Mouse (Mus musculus): ENCODE measurements around the gene Col4a6. TPM values are rescaled to one million over a fixed set of nuclear protein-coding genes. Genes with fewer than 3 reads are reported as not detected.

Gene Col4a6
- polyA plus RNA-seq, 1 experiment, result 0.66 TPM

GRCm38 (mm10) chrX:141341417-141341816 lies 132.5 kb downstream of the Col4a6 start:
- Histone ChIP-seq H3K36me3 (ENCODE audit: control insufficient read depth, insufficient read depth, low read length) (no peaks in the 10 kb centered on the region), H3K27me3 (ENCODE audit: control insufficient read depth, insufficient read depth, low read length) (no peaks in the 10 kb centered on the region), H3K27ac (ENCODE audit: insufficient read depth, low read depth, low read length) (no peak overlapping the region), H3K4me3 (ENCODE audit: low read depth, low read length) (no peak overlapping the region), H3K4me1 (ENCODE audit: control insufficient read depth, insufficient read depth, insufficient read length, low read length) (no peaks in the 10 kb centered on the region)
- 71% methylated on average over 2 of the region's 2 CpGs for WGBS
- TF ChIP-seq CTCF (IDR thresholded peaks at IDR 0.05; ENCODE audit: extremely low read depth, insufficient read length, insufficient replicate concordance, low read depth, low read length), result no peak
- no peak for TF ChIP-seq POLR2A (IDR thresholded peaks at IDR 0.05; ENCODE audit: low read depth, low read length)

DNA sequence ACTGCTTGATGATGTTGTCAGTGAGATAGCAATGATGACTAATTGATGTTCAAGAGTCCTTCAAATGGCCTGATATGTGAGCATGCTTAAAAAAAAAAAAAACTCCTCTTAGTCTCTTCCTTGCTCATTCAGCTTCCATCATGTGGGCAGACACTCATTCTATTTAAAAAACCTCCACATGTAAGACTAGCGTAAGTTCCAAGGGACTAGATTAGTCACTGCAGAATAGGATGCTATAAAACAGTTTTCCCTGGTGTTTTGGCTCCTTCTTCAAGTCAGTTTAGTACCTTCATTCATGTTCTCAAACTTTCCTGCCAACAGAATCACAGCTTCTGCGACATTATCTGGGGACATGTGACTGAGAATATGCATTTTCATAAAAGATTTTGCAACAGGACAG lies 145.8 kb downstream of the Col4a6 start:
- H3K27me3 ChIP-seq (ENCODE audit: control insufficient read depth, insufficient read depth, low read length), result no peaks in the 10 kb centered on the region
- WGBS, result 86% methylated on average over 2 of the region's 2 CpGs
- no peak overlapping the region for H3K4me3 ChIP-seq (ENCODE audit: low read depth, low read length)
- H3K36me3 ChIP-seq (ENCODE audit: control insufficient read depth, insufficient read depth, low read length), result no peaks in the 10 kb centered on the region
- TF ChIP-seq CTCF (IDR thresholded peaks at IDR 0.05; ENCODE audit: extremely low read depth, insufficient read length, insufficient replicate concordance, low read depth, low read length) (no peak), POLR2A (IDR thresholded peaks at IDR 0.05; ENCODE audit: low read depth, low read length) (no peak)
- H3K4me1 ChIP-seq (ENCODE audit: control insufficient read depth, insufficient read depth, insufficient read length, low read length), result no peaks in the 10 kb centered on the region
- H3K27ac ChIP-seq (ENCODE audit: insufficient read depth, low read depth, low read length), result no peak overlapping the region

DNA sequence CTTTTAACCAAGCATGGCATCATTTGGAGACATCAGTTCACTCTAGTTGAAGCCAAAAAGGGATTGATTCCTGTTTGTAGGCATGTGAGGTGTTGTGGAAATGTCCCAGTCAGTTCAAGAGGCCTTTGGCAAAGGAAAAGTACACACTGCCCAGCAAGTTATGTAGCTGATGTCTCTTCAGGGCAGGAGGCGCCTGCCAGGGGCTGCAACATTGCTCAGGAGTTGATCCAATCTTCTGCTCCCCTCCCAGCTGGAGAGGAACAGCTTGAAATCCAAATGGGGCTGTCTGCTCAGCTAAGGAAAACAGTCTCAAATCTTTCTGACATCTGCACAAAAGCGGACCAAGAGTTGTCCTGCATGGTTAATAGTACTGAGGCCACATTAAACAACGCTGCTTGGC lies 149.7 kb downstream of the Col4a6 start:
- Histone ChIP-seq H3K4me3 (ENCODE audit: low read depth, low read length) (no peak overlapping the region), H3K27ac (ENCODE audit: insufficient read depth, low read depth, low read length) (no peak overlapping the region), H3K4me1 (ENCODE audit: control insufficient read depth, insufficient read depth, insufficient read length, low read length) (no peaks in the 10 kb centered on the region), H3K36me3 (ENCODE audit: control insufficient read depth, insufficient read depth, low read length) (no peaks in the 10 kb centered on the region), H3K27me3 (ENCODE audit: control insufficient read depth, insufficient read depth, low read length) (no peaks in the 10 kb centered on the region)
- 69% methylated on average over 3 of the region's 3 CpGs for WGBS
- TF ChIP-seq POLR2A (IDR thresholded peaks at IDR 0.05; ENCODE audit: low read depth, low read length) (no peak), CTCF (IDR thresholded peaks at IDR 0.05; ENCODE audit: extremely low read depth, insufficient read length, insufficient replicate concordance, low read depth, low read length) (no peak)

DNA sequence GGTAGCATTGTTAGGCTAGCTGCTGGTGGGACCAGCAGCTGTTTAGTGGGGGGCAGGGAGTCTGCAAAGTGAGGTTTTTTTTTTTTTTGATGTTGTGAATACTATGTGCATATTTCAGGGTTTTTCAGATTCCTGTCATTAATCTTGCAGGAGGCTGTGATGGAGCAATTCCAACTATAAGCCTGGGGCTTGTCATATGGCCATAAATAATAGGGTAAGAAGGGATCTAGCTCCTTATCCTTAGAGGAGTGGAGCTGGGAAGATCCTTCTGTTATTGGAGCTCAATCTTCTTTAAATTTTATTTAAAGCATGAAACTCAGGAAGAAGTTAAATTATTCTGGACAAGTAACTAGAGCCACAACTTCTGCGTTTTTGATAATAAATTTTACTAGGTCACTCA lies 157.7 kb downstream of the Col4a6 start:
- no peaks in the 10 kb centered on the region for H3K27me3 ChIP-seq (ENCODE audit: control insufficient read depth, insufficient read depth, low read length)
- H3K4me1 ChIP-seq (ENCODE audit: control insufficient read depth, insufficient read depth, insufficient read length, low read length), result no peaks in the 10 kb centered on the region
- no peak overlapping the region for H3K27ac ChIP-seq (ENCODE audit: insufficient read depth, low read depth, low read length)
- 62% methylated on average over 1 of the region's 1 CpGs for WGBS
- no peaks in the 10 kb centered on the region for H3K36me3 ChIP-seq (ENCODE audit: control insufficient read depth, insufficient read depth, low read length)
- TF ChIP-seq POLR2A (IDR thresholded peaks at IDR 0.05; ENCODE audit: low read depth, low read length), result no peak
- no peak overlapping the region for H3K4me3 ChIP-seq (ENCODE audit: low read depth, low read length)

DNA sequence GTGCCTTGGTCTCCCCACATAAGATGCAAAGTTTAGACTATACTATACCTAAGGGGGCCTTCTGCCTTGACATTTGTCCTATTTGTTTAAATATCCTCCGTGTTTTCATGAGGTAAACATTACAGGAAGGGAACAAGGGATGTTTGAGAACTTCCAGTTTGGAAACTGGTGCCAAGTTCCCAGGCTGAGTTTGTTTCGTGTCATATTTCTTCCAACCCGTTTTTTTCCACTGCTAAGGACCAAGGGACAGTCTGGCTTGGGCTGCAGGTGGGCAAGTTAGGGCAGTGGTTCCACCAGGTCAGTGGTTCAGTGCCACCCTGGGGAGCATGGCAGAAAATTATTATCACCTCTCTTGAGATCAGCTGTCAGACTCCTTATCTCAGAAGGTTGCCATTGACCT lies 158.1 kb downstream of the Col4a6 start:
- no peak overlapping the region for H3K27ac ChIP-seq (ENCODE audit: insufficient read depth, low read depth, low read length)
- WGBS, result 26% methylated on average over 3 of the region's 3 CpGs

DNA sequence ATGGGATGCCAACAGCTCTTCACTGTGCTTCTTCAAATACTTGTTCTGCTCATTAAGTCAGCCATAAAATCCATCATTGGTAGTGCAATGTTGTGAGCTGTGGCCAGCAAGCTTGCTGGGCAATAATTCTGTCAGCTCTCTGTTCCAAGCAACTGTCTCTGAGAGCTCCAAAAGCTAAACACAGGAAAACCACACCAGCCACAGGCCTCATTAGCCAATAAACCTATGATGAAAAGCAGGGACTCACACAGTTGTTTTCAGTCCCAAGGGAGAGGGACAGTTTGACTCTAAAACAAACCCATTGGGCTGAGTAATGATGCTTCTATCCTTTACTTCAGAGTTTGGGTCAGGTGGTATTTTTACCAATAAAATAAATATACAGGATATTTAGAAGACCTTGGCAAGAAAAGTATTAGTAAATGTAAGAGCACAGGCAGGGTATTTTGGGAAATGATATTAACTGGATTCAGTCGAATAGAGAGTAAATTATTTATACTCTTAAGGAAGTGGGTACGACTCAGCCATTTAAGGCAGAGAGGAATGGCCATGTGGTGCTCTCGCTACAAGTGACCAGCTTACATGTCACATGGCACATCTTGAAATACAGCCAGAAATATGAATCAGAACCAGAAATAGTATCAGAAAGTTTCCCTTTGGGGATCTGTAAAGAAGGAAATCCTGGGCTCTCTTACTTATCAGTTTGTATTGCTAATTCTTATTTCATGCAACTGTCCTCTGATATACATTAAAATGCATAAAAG lies 181.0 kb downstream of the Col4a6 start:
- H3K4me1 ChIP-seq (ENCODE audit: control insufficient read depth, insufficient read depth, insufficient read length, low read length), result no peaks in the 10 kb centered on the region
- no peak overlapping the region for H3K27ac ChIP-seq (ENCODE audit: insufficient read depth, low read depth, low read length)
- no peaks in the 10 kb centered on the region for H3K36me3 ChIP-seq (ENCODE audit: control insufficient read depth, insufficient read depth, low read length)
- no peak for TF ChIP-seq POLR2A (IDR thresholded peaks at IDR 0.05; ENCODE audit: low read depth, low read length)
- TF ChIP-seq CTCF (IDR thresholded peaks at IDR 0.05; ENCODE audit: extremely low read depth, insufficient read length, insufficient replicate concordance, low read depth, low read length), result no peak
- 77% methylated on average over 3 of the region's 3 CpGs for WGBS
- no peak overlapping the region for H3K4me3 ChIP-seq (ENCODE audit: low read depth, low read length)
- no peaks in the 10 kb centered on the region for H3K27me3 ChIP-seq (ENCODE audit: control insufficient read depth, insufficient read depth, low read length)

More for the DNA sequence above, 158.1 kb downstream of the Col4a6 start:
- Histone ChIP-seq H3K27me3 (ENCODE audit: control insufficient read depth, insufficient read depth, low read length) (no peaks in the 10 kb centered on the region), H3K36me3 (ENCODE audit: control insufficient read depth, insufficient read depth, low read length) (no peaks in the 10 kb centered on the region), H3K4me3 (ENCODE audit: low read depth, low read length) (no peak overlapping the region), H3K4me1 (ENCODE audit: control insufficient read depth, insufficient read depth, insufficient read length, low read length) (no peaks in the 10 kb centered on the region)
- TF ChIP-seq CTCF (IDR thresholded peaks at IDR 0.05; ENCODE audit: extremely low read depth, insufficient read length, insufficient replicate concordance, low read depth, low read length) (no peak), POLR2A (IDR thresholded peaks at IDR 0.05; ENCODE audit: low read depth, low read length) (no peak)

GRCm38 (mm10) chrX:141276397-141276796 lies 197.5 kb downstream of the Col4a6 start:
- Histone ChIP-seq H3K4me1 (ENCODE audit: control insufficient read depth, insufficient read depth, insufficient read length, low read length) (no peaks in the 10 kb centered on the region), H3K27me3 (ENCODE audit: control insufficient read depth, insufficient read depth, low read length) (no peaks in the 10 kb centered on the region), H3K27ac (ENCODE audit: insufficient read depth, low read depth, low read length) (no peak overlapping the region), H3K36me3 (ENCODE audit: control insufficient read depth, insufficient read depth, low read length) (no peaks in the 10 kb centered on the region), H3K4me3 (ENCODE audit: low read depth, low read length) (no peak overlapping the region)
- TF ChIP-seq CTCF (IDR thresholded peaks at IDR 0.05; ENCODE audit: extremely low read depth, insufficient read length, insufficient replicate concordance, low read depth, low read length) (no peak), POLR2A (IDR thresholded peaks at IDR 0.05; ENCODE audit: low read depth, low read length) (no peak)
- WGBS, result 88% methylated on average over 2 of the region's 2 CpGs
